21 mouse cellular contexts compared by ENCODE assay signal in the genomic region with DNA sequence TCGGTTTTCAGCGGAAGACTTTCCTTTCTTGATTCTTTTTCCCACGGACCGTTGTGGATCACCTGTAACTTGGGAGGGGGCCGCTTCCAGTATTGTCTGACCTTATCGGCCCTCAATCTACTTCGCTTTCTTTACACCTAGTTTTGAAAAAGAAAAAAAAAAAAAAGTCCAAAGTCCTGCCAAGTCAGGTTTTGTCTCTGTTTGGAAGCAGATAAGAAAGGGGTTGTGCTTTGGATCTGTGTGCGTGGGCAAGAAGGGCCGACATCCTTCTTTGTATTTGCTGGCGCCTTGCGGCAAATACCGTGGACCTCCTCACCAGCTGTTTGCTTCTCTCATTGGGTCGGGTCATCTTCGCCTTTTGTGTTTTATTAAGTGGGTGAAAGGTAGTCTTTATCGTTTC. TPM values are rescaled to one million over a fixed set of nuclear protein-coding genes. Genes with fewer than 3 reads are reported as not detected.
A peak's percentile ranks its signal among the peaks of the same experiment; 100 is the strongest.
DNase-seq lines count a peak whose midpoint lies in the region; ATAC-seq and TF ChIP-seq lines count a peak whose summit lies in the region.
"Had no signal": no experiment of that assay in that cellular context is flagged by ENCODE, and none has a peak within 500 bp of the region (broad histone marks: within the 10 kb centered on the region; RNA-seq: fewer than 3 reads in every experiment).

No protein-coding gene starts in this region.

- H3K27me3 ChIP-seq in heart, adult 2 months (ENCODE audit: control insufficient read depth, insufficient read depth, low read length): no peaks in the 10 kb centered on the region
- no peaks in the 10 kb centered on the region for H3K27me3 ChIP-seq in heart, embryonic 16.5 days (ENCODE audit: control insufficient read depth, insufficient read depth, low read length)
- no peaks in the 10 kb centered on the region for H3K27me3 ChIP-seq in lung, embryonic 14.5 days (ENCODE audit: insufficient read depth, low read length)
- H3K27me3 ChIP-seq: forebrain, embryonic 12.5 days; megakaryocyte, embryonic 14.5 days; neural tube, embryonic 13.5 days; Patski had no signal

- 43% methylated on average over 15 of the region's 15 CpGs for WGBS in heart, adult 2 months
- 50% methylated on average over 15 of the region's 15 CpGs for WGBS in heart, embryonic 16.5 days
- 54% methylated on average over 15 of the region's 15 CpGs for whole genome bisulfite sequencing in lung, embryonic 14.5 days
- WGBS in lung, adult 2 months: 68% methylated on average over 15 of the region's 15 CpGs

- no peaks in the 10 kb centered on the region for H3K9me3 ChIP-seq in heart, embryonic 16.5 days (replicated peaks; ENCODE audit: control insufficient read depth, low read length)
- no peaks in the 10 kb centered on the region for H3K9me3 ChIP-seq in lung, embryonic 14.5 days (ENCODE audit: low read depth, low read length)
- H3K9me3 ChIP-seq: forebrain, embryonic 12.5 days; neural tube, embryonic 13.5 days had no signal

- H3K4me2 ChIP-seq in heart, embryonic 16.5 days (ENCODE audit: low read depth, low read length): peak overlapping the region; percentile 17; the same call in 1 of the 2 replicates
- peak overlapping the region; percentile 29; the same call in 1 of the 2 replicates for H3K4me2 ChIP-seq in lung, embryonic 14.5 days
- H3K4me2 ChIP-seq: forebrain, embryonic 12.5 days; hindbrain, embryonic 14.5 days; neural tube, embryonic 13.5 days had no signal

- no peaks in the 10 kb centered on the region for H3K79me2 ChIP-seq in heart, adult 2 months (replicated peaks; ENCODE audit: control insufficient read depth, insufficient read depth, low read length)

- H3K9ac ChIP-seq in heart, adult 2 months (ENCODE audit: low read depth, low read length): no peak overlapping the region
- H3K9ac ChIP-seq in heart, embryonic 16.5 days (ENCODE audit: low read length): peak overlapping the region; percentile 31; the same call in 1 of the 2 replicates
- H3K9ac ChIP-seq in lung, embryonic 14.5 days: no peak overlapping the region
- H3K9ac ChIP-seq: forebrain, embryonic 12.5 days; hindbrain, embryonic 14.5 days; neural tube, embryonic 13.5 days had no signal

- no peak for DNase-seq in heart, adult 2 months
- no peak for DNase-seq in heart, postnatal 25 days (ENCODE audit: low spot score)
- DNase-seq in heart, postnatal 36 days: no peak
- DNase-seq in lung, embryonic 14.5 days: peak; percentile 26
- DNase-seq in lung, adult 2 months: no peak
- DNase-seq in cerebellum, postnatal 25 days: no peak
- no peak for DNase-seq in spleen, postnatal 14 days (ENCODE audit: low spot score in 2 of 2)
- DNase-seq: adrenal gland, adult 8-10 months; cerebellum, adult 9-10 months; gastrocnemius, adult 2 months; kidney, postnatal 14 days; layer of hippocampus, postnatal 36 days; lung, postnatal 14 days; midbrain, embryonic 14.5 days had no signal

- H3K27ac ChIP-seq in heart, adult 2 months: peak overlapping the region; percentile 66
- peak overlapping the region; percentile 51 for H3K27ac ChIP-seq in heart, embryonic 16.5 days (ENCODE audit: low read length)
- no peak overlapping the region for H3K27ac ChIP-seq in lung, embryonic 14.5 days (ENCODE audit: low read depth)
- H3K27ac ChIP-seq: forebrain, embryonic 12.5 days; gastrocnemius, adult 2 months; hindbrain, embryonic 14.5 days; layer of hippocampus, adult 2 months; neural tube, embryonic 13.5 days had no signal

- H3K4me3 ChIP-seq in heart, adult 2 months: no peak overlapping the region
- no peak overlapping the region for H3K4me3 ChIP-seq in heart, embryonic 16.5 days (ENCODE audit: low read length)
- no peak overlapping the region for H3K4me3 ChIP-seq in lung, embryonic 14.5 days (ENCODE audit: low read depth, low read length)
- no peak overlapping the region for H3K4me3 ChIP-seq in lung, adult 2 months (replicated peaks; ENCODE audit: extremely low read depth, low read depth, low read length)
- H3K4me3 ChIP-seq: forebrain, embryonic 12.5 days; gastrocnemius, adult 2 months; layer of hippocampus, adult 2 months; megakaryocyte, embryonic 14.5 days; neural tube, embryonic 13.5 days had no signal

- peaks cover 44% of the 10 kb centered on the region for H3K36me3 ChIP-seq in heart, adult 2 months (ENCODE audit: control insufficient read depth, insufficient read depth, low read length)
- peaks cover 11% of the 10 kb centered on the region for H3K36me3 ChIP-seq in heart, embryonic 16.5 days (ENCODE audit: control insufficient read depth, insufficient read depth)
- H3K36me3 ChIP-seq in lung, embryonic 14.5 days (ENCODE audit: insufficient read depth): peaks cover 15% of the 10 kb centered on the region

- 0 out of 2 replicates have a peak, but pooled peaks have one; percentile 7 for TF ChIP-seq EP300 in heart, adult 2 months (IDR thresholded peaks at IDR 0.05; ENCODE audit: insufficient read depth, low read depth, low read length)

- no peak for TF ChIP-seq CTCF in heart, adult 2 months (IDR thresholded peaks at IDR 0.05)
- TF ChIP-seq CTCF in lung, embryonic 14.5 days (IDR thresholded peaks at IDR 0.05; ENCODE audit: low read depth): no peak
- TF ChIP-seq CTCF in lung, adult 2 months (IDR thresholded peaks at IDR 0.05; ENCODE audit: insufficient read depth, low read length): no peak

- H3K4me1 ChIP-seq in heart, adult 2 months (ENCODE audit: control insufficient read depth, insufficient read depth, low read length): peaks cover 8% of the 10 kb centered on the region
- peaks cover 46% of the 10 kb centered on the region for H3K4me1 ChIP-seq in heart, embryonic 16.5 days (ENCODE audit: control insufficient read depth, insufficient read depth, low read length)
- peaks cover 13% of the 10 kb centered on the region; the same call in 1 of the 2 replicates for H3K4me1 ChIP-seq in lung, embryonic 14.5 days (ENCODE audit: insufficient read depth)
- no peaks in the 10 kb centered on the region; the same call in 1 of the 2 replicates for H3K4me1 ChIP-seq in lung, adult 2 months (ENCODE audit: control insufficient read depth, insufficient read depth, low read length)
- H3K4me1 ChIP-seq: megakaryocyte, embryonic 14.5 days had no signal

- intact Hi-C loops in heart, adult 2 months (cut with DNase I): no loop called here
- intact Hi-C loops in heart, postnatal 25 days (cut with DNase I): loop anchor here (5.0 kb wide), 1 partner anchor 42 kb away; no protein-coding TSS in a partner anchor
- intact Hi-C loops in heart, postnatal 36 days (cut with DNase I): no loop called here

- no peak for ATAC-seq in heart, embryonic 16.5 days (replicated peaks; ENCODE audit: extremely low read depth, insufficient read depth, low FRiP score)
- no peak for ATAC-seq in lung, embryonic 14.5 days (ENCODE audit: insufficient read depth)
- ATAC-seq: Patski had no signal

- no peak for TF ChIP-seq POLR2A in heart, adult 2 months (IDR thresholded peaks at IDR 0.05; ENCODE audit: insufficient read depth, low read depth, low read length)
- TF ChIP-seq POLR2A in lung, adult 2 months (IDR thresholded peaks at IDR 0.05; ENCODE audit: borderline replicate concordance, extremely low read depth, low read depth, low read length): no peak

RNA-seq across cellular contexts. Expression of gene A930033H14Rik, which starts 52.5 kb away (rescaled TPM):
- total RNA-seq in heart, adult 2 months (2021): 1 to 10 TPM; 1.1 TPM
- polyA plus RNA-seq in heart, adult 2 months (2012; rRNA removed): 0.61 TPM in 2 replicates
- total RNA-seq in heart, postnatal 25 days (2021): 1 to 10 TPM in 1 of 2 experiments, under 1 TPM in 1; 0.92 to 1.8 TPM
- 1.4 and 1.9 TPM in 2 replicates for polyA plus RNA-seq in heart, embryonic 16.5 days (2015; fragmentation: Nextera tagmentation; extraction: Ambion mirVana)
- 1 to 10 TPM; 1.1 to 3.2 TPM for total RNA-seq in heart, postnatal 36 days (2021)
- polyA plus RNA-seq in lung, embryonic 14.5 days (2014; fragmentation: Nextera tagmentation; extraction: Ambion mirVana): 1.8 and 1.9 TPM in 2 replicates
- polyA plus RNA-seq in lung, adult 2 months (2012; rRNA removed): 0.53 and 1.0 TPM in 2 replicates
